Mouse (Mus musculus) forebrain, embryonic 15.5 days (tissue): ENCODE measurements around the gene Rsg1. TPM values are rescaled to one million over a fixed set of nuclear protein-coding genes. Genes with fewer than 3 reads are reported as not detected.

Experiments
- ATAC-seq: fragments of 200-750 bp; cut with Nextera tagmentation; replicated peaks from 2 replicates; pipeline ENCODE4 v1.8.0; 2017; ENCODE audit warnings: mild to moderate bottlenecking, moderate TSS enrichment, moderate library complexity
- H3K27ac ChIP-seq: fragments of 300-500 bp; sonication (generic); replicated peaks from 2 replicates; pipeline ENCODE4 v1.5.1; 2015; ENCODE audit warnings: mild to moderate bottlenecking, inconsistent platforms
- H3K27me3 ChIP-seq: fragments of 300-500 bp; sonication (generic); 2 replicates; pipeline ENCODE4 v1.6.1; 2015; ENCODE audit warnings: inconsistent platforms
- H3K36me3 ChIP-seq: fragments of 300-500 bp; sonication (generic); 2 replicates; pipeline ENCODE4 v1.6.1; 2015; ENCODE audit warnings: mild to moderate bottlenecking, inconsistent platforms
- H3K4me1 ChIP-seq: fragments of 300-500 bp; sonication (generic); 2 replicates; pipeline ENCODE4 v1.6.1; 2015; ENCODE audit warnings: inconsistent platforms
- H3K4me2 ChIP-seq: fragments of 300-500 bp; sonication (generic); replicated peaks from 2 replicates; pipeline ENCODE4 v1.6.1; 2015; ENCODE audit warnings: mild to moderate bottlenecking, inconsistent platforms
- H3K4me3 ChIP-seq: fragments of 300-500 bp; sonication (generic); 2 replicates; pipeline ENCODE4 v1.5.1; 2015; ENCODE audit warnings: mild to moderate bottlenecking, inconsistent platforms
- H3K9ac ChIP-seq: fragments of 300-500 bp; sonication (generic); replicated peaks from 2 replicates; pipeline ENCODE4 v1.6.1; 2015; ENCODE audit warnings: mild to moderate bottlenecking, inconsistent platforms
- H3K9me3 ChIP-seq: fragments of 300-500 bp; sonication (generic); 2 replicates; pipeline ENCODE4 v1.6.1; 2016; ENCODE audit warnings: inconsistent platforms
- WGBS: fragments of 180-500 bp; shearing (Covaris S2); methylation state at CpG from one replicate; pipeline ENCODE4 v1.1.7; 2015; ENCODE audit warnings: mixed read lengths; 5-methylcytosine and 5-hydroxymethylcytosine counted together
- polyA plus RNA-seq: library from polyadenylated mRNA; unstranded; fragments of >200 nt; fragmentation: Nextera tagmentation; extraction: Ambion mirVana; gene quantifications from 2 replicates; pipeline ENCODE4 v1.2.1, GENCODE M21; 2015

Gene Rsg1
- polyA plus RNA-seq: 8.4 and 10.9 TPM in 2 replicates

DNA sequence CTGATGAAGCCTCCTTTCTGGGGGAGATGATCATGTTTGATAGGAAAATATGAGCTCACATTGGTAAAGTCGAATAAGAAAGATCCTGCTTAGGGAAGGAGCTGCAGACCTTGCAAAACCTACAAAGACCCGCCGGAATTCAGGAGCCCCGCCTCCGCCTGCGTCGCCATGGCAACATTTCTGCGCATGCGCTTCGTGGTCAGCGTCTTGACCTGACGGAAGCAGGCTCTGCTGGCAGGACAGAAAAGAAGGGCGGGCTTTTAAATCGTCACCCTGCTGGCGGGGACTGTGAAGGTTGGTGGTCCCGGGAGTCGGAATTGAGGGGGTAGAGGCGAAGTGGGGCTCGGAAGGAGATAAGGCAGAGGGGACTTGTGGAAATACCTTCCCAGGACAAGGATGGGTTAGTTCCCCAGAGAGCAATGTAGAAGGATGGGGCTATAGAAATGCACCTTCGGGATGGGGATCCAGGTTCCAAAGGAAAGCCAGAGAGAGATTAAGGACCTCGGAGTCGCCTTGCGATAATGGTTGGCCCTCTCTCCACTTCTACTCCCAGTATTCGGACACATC is at the start of gene Rsg1:
Rsg1 (plus strand) TSS at position 187 of the 567 bp plus-strand sequence.
- H3K27ac ChIP-seq: peak within 1 kb of the TSS; percentile 79
- H3K27me3 ChIP-seq: no peaks in the 10 kb centered on the region
- WGBS: under 1% methylated on average over 24 of the region's 24 CpGs
- H3K9ac ChIP-seq: peak within 1 kb of the TSS; percentile 80
- no peaks in the 10 kb centered on the region for H3K9me3 ChIP-seq
- H3K4me3 ChIP-seq: peak within 1 kb of the TSS; percentile 66
- peaks cover 12% of the 10 kb centered on the region for H3K4me1 ChIP-seq
- H3K4me2 ChIP-seq: peak within 1 kb of the TSS; percentile 89
- ATAC-seq: peak; percentile 81
- no peaks in the 10 kb centered on the region for H3K36me3 ChIP-seq

- Histone ChIP-seq H3K36me3 (peaks cover 16% of the 10 kb centered on the region), H3K9ac (no peak overlapping the region), H3K4me1 (no peaks in the 10 kb centered on the region), H3K9me3 (no peaks in the 10 kb centered on the region), H3K4me3 (no peak overlapping the region), H3K27me3 (no peaks in the 10 kb centered on the region), H3K27ac (no peak overlapping the region), H3K4me2 (no peak overlapping the region)
- no peak for ATAC-seq
- 87% methylated on average over 8 of the region's 8 CpGs for WGBS
These were observed 47.9 kb upstream of the Rsg1 start for GRCm38 (mm10) chr4:141165744-141166292.

DNA sequence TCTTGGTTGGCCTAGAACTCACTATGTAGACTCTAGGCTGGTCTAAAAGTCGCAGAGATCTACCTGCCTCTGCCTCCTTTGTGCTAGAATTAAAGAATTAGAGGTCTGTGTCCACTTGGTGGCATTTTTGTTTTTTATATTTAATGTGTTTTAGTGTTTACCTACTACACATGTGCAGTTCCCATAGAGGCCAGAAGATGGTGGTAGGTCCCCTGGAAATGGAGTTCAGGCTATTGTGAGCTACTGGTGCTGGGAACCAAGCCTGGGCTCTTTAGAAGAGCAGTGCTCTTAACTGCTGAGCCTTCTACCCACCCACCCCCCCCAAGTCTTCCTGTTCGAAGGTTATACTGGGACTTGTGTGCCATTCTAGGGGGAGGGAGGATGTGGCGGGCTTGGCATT is 46.6 kb upstream of the Rsg1 start:
- ATAC-seq: no peak
- 97% methylated on average over 3 of the region's 3 CpGs for WGBS
- no peak overlapping the region for H3K27ac ChIP-seq
- no peaks in the 10 kb centered on the region for H3K27me3 ChIP-seq
- no peak overlapping the region for H3K4me2 ChIP-seq
- H3K4me1 ChIP-seq: no peaks in the 10 kb centered on the region
- H3K9ac ChIP-seq: no peak overlapping the region
- peaks cover 28% of the 10 kb centered on the region for H3K36me3 ChIP-seq
- no peaks in the 10 kb centered on the region for H3K9me3 ChIP-seq
- H3K4me3 ChIP-seq: no peak overlapping the region

GRCm38 (mm10) chr4:141172121-141172520 is 41.6 kb upstream of the Rsg1 start:
- Histone ChIP-seq H3K27ac (no peak overlapping the region), H3K27me3 (no peaks in the 10 kb centered on the region), H3K4me2 (no peak overlapping the region), H3K4me3 (no peak overlapping the region), H3K9me3 (no peaks in the 10 kb centered on the region), H3K4me1 (no peaks in the 10 kb centered on the region), H3K9ac (no peak overlapping the region), H3K36me3 (peaks cover 38% of the 10 kb centered on the region)
- no peak for ATAC-seq
- WGBS: 91% methylated on average over 8 of the region's 8 CpGs

GRCm38 (mm10) chr4:141175783-141176182 is 38.0 kb upstream of the Rsg1 start:
- Histone ChIP-seq H3K9ac (no peak overlapping the region), H3K9me3 (no peaks in the 10 kb centered on the region), H3K4me3 (no peak overlapping the region), H3K4me2 (no peak overlapping the region), H3K27me3 (no peaks in the 10 kb centered on the region), H3K27ac (no peak overlapping the region), H3K36me3 (peaks cover 25% of the 10 kb centered on the region), H3K4me1 (no peaks in the 10 kb centered on the region)
- ATAC-seq: no peak
- WGBS: 86% methylated on average over 5 of the region's 5 CpGs

- Histone ChIP-seq H3K27ac (no peak overlapping the region), H3K9me3 (no peaks in the 10 kb centered on the region), H3K27me3 (no peaks in the 10 kb centered on the region), H3K4me1 (no peaks in the 10 kb centered on the region), H3K4me2 (no peak overlapping the region), H3K4me3 (no peak overlapping the region), H3K9ac (no peak overlapping the region), H3K36me3 (peaks cover 22% of the 10 kb centered on the region)
- no peak for ATAC-seq
- 89% methylated on average over 10 of the region's 10 CpGs for WGBS
These were observed 37.4 kb upstream of the Rsg1 start for GRCm38 (mm10) chr4:141176328-141176838.

DNA sequence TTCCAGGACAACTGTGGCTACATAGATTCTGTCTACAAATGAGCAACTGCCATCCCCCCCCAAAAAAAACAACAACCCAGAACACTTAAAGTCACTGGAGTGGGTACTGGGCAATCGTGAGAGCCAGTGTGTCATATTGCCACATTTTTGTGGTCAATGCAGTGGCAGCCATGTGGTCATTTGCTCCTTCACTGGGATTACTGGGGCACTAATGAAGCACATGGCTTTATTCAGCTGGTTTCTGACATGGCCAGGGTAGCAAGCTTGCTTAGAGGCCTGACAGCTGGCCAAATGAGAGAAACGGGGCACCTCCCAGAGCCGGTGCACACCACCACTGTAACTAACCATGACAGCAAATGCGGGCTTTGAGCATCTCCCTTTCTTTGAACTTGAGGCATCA is 35.3 kb upstream of the Rsg1 start:
- Histone ChIP-seq H3K4me3 (no peak overlapping the region), H3K36me3 (peaks cover 17% of the 10 kb centered on the region)
- 76% methylated on average over 4 of the region's 4 CpGs for WGBS

DNA sequence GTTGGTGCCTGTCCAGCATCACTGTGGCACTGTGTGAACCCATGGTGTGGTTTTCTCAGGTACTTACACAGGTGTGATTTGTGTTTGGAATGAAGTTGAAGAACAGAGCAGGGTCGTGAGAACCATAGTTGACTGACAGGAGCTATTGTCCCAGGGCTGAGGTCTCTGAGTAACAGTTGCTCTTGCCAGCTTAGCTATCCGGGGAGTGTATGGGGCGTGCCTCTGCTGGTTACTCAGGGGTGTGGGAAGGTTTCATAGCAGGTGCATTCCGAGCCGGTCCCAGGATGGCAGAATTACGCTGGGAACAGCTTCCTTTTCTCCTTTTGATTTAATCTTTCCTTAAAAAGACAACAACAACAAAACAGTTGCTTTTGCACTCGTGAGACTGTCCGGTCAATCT is 32.9 kb upstream of the Rsg1 start:
- no peaks in the 10 kb centered on the region for H3K9me3 ChIP-seq
- no peaks in the 10 kb centered on the region for H3K4me1 ChIP-seq
- 80% methylated on average over 8 of the region's 8 CpGs for WGBS
- H3K27me3 ChIP-seq: no peaks in the 10 kb centered on the region
- no peak overlapping the region for H3K4me3 ChIP-seq
- H3K4me2 ChIP-seq: no peak overlapping the region
- H3K27ac ChIP-seq: no peak overlapping the region
- peaks cover 19% of the 10 kb centered on the region for H3K36me3 ChIP-seq
- ATAC-seq: no peak
- no peak overlapping the region for H3K9ac ChIP-seq

More for the DNA sequence above, 35.3 kb upstream of the Rsg1 start:
- Histone ChIP-seq H3K27me3 (no peaks in the 10 kb centered on the region), H3K9ac (no peak overlapping the region), H3K9me3 (no peaks in the 10 kb centered on the region), H3K4me2 (no peak overlapping the region), H3K4me1 (no peaks in the 10 kb centered on the region), H3K27ac (no peak overlapping the region)
- no peak for ATAC-seq

GRCm38 (mm10) chr4:141181981-141182380 is 31.8 kb upstream of the Rsg1 start:
- Histone ChIP-seq H3K27me3 (no peaks in the 10 kb centered on the region), H3K27ac (no peak overlapping the region), H3K9ac (no peak overlapping the region), H3K4me3 (no peak overlapping the region), H3K9me3 (no peaks in the 10 kb centered on the region), H3K4me1 (no peaks in the 10 kb centered on the region), H3K36me3 (peaks cover 16% of the 10 kb centered on the region), H3K4me2 (no peak overlapping the region)
- no peak for ATAC-seq
- WGBS: 97% methylated on average over 6 of the region's 6 CpGs

GRCm38 (mm10) chr4:141183932-141184331 is 29.8 kb upstream of the Rsg1 start:
- ATAC-seq: no peak
- Histone ChIP-seq H3K9ac (no peak overlapping the region), H3K4me3 (no peak overlapping the region), H3K27me3 (no peaks in the 10 kb centered on the region), H3K9me3 (no peaks in the 10 kb centered on the region), H3K36me3 (peaks cover 13% of the 10 kb centered on the region), H3K4me2 (no peak overlapping the region), H3K27ac (no peak overlapping the region), H3K4me1 (no peaks in the 10 kb centered on the region)
- 93% methylated on average over 2 of the region's 2 CpGs for WGBS

DNA sequence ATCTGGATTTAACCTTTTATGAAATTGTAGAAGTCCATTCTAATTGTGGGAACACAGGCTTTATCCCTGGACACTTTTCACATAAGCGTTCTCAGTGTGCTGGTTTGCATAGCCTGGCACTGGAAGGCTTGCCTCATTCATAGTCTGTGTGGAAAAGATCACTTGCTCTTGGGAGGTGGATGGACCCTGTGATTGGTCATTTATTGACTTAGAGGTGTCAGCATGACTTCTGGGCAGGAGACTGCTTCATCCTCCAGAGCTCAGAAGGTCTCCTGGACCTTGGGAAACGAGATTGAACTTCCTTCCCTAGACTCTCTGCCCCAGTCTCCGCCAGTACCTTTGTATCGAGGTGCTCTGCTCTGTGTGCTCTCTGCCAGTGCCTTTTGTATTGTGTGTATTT is 29.3 kb upstream of the Rsg1 start:
- no peak overlapping the region for H3K27ac ChIP-seq
- H3K4me2 ChIP-seq: no peak overlapping the region
- no peaks in the 10 kb centered on the region for H3K9me3 ChIP-seq
- no peak overlapping the region for H3K9ac ChIP-seq
- no peak for ATAC-seq
- peaks cover 13% of the 10 kb centered on the region for H3K36me3 ChIP-seq
- WGBS: 89% methylated on average over 4 of the region's 4 CpGs
- no peak overlapping the region for H3K4me3 ChIP-seq
- no peaks in the 10 kb centered on the region for H3K4me1 ChIP-seq
- no peaks in the 10 kb centered on the region for H3K27me3 ChIP-seq

DNA sequence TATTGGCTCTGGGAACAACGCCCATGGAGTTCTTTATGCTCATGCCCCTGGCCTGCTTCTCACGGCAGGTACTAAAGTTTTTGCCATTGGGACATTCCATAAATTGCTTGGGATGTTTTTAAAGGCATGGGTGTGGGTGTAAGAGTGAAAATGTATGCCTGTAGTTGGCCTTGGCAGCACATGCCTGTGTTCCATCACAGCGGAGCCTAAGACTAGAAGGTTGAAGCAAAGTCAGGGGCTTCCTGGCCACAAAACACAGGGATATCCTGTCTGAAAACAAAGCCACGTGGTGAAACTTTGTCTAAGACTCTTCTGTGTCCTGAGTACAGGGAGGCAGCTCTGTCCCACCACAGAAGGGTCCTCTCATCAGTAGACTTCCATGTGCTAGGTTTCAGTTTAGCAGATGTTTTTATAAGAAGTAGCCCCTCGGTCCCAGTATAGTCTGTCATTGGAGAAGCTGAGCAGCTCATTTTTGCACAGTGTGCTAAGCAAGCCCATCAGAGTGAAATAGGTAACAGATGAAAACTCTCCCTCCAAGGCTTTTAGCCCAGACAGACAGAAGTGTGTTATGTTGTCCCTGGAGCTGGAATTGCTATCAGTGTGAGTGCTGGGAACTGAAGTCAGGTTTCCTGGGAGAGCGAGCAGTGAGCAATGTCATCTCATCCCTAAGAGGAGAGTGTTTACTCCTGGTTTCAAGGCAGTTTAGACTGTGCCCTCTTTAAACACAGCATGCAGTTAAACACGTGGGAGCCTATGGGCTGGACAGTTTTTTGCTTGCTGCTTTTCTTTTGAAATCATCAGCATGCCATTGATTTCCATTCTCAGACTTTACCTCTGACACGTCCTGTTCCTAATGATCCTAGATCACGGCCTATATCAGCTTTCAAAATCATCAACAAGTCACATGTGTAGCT is 26.6 kb upstream of the Rsg1 start:
- H3K36me3 ChIP-seq: peaks cover 11% of the 10 kb centered on the region
- no peak for ATAC-seq
- H3K27me3 ChIP-seq: no peaks in the 10 kb centered on the region
- no peaks in the 10 kb centered on the region for H3K9me3 ChIP-seq
- no peaks in the 10 kb centered on the region for H3K4me1 ChIP-seq
- no peak overlapping the region for H3K27ac ChIP-seq
- H3K4me3 ChIP-seq: no peak overlapping the region
- H3K9ac ChIP-seq: no peak overlapping the region
- H3K4me2 ChIP-seq: no peak overlapping the region
- 82% methylated on average over 9 of the region's 9 CpGs for whole genome bisulfite sequencing
